8 mouse cellular contexts compared by ENCODE assay signal in genomic region chr12:77780885-77781698, GRCm38 (mm10).
DNase-seq lines count a peak whose midpoint lies in the region; ATAC-seq and TF ChIP-seq lines count a peak whose summit lies in the region.

No protein-coding gene starts in this region.

- peak; percentile 77 for TF ChIP-seq CTCF in cortical plate, adult 2 months (IDR thresholded peaks at IDR 0.05; ENCODE audit: extremely low read depth, insufficient read depth, low read length)

- TF ChIP-seq POLR2A in cortical plate, adult 2 months (IDR thresholded peaks at IDR 0.05; ENCODE audit: extremely low read depth, insufficient read depth, low read length), result no peak

- DNase-seq in ZHBTc4 (ENCODE audit: low read depth, low spot score), result peak; percentile 85
- peak; percentile 71 for DNase-seq in gastrocnemius, postnatal 25 days
- peak; percentile 89 for DNase-seq in left cerebral cortex, postnatal 14 days (ENCODE audit: low spot score in 2 of 2)
- DNase-seq in midbrain, embryonic 10.5 days (ENCODE audit: low spot score), result peak; percentile 86
- DNase-seq in right cerebral cortex, postnatal 36 days (ENCODE audit: low spot score in 2 of 2), result peak; percentile 71 to 82
- peak; percentile 70 for DNase-seq in yolk sac, embryonic 10.5 days (ENCODE audit: low spot score)

- 0 out of 2 replicates have a peak overlapping the region, but pooled peaks have one; percentile 21 for H3K27ac ChIP-seq in cortical plate, adult 2 months (ENCODE audit: insufficient read depth, low read length)
- H3K27ac ChIP-seq in intestine, embryonic 15.5 days, result no peak overlapping the region
- H3K27ac ChIP-seq in midbrain, embryonic 10.5 days (replicated peaks), result peak overlapping the region; percentile 78

- peak overlapping the region; percentile 11; the same call in 1 of the 2 replicates for H3K9ac ChIP-seq in intestine, embryonic 15.5 days

- H3K4me1 ChIP-seq in cortical plate, adult 2 months (ENCODE audit: control insufficient read depth, insufficient read depth, low read length), result peaks cover 2% of the 10 kb centered on the region
- no peaks in the 10 kb centered on the region for H3K4me1 ChIP-seq in intestine, embryonic 15.5 days (replicated peaks)
- H3K4me1 ChIP-seq in midbrain, embryonic 10.5 days, result peaks cover 36% of the 10 kb centered on the region

- no peak overlapping the region for H3K4me3 ChIP-seq in cortical plate, adult 2 months (ENCODE audit: insufficient read depth, low read length)
- peak overlapping the region; percentile 10; the same call in 1 of the 2 replicates for H3K4me3 ChIP-seq in intestine, embryonic 15.5 days (replicated peaks)
- H3K4me3 ChIP-seq in midbrain, embryonic 10.5 days, result peak overlapping the region; percentile 49

- H3K36me3 ChIP-seq in intestine, embryonic 15.5 days, result no peaks in the 10 kb centered on the region
- H3K36me3 ChIP-seq in midbrain, embryonic 10.5 days, result no peaks in the 10 kb centered on the region

- ATAC-seq in intestine, embryonic 15.5 days, result peak; percentile 84

- H3K4me2 ChIP-seq in intestine, embryonic 15.5 days (replicated peaks), result peak overlapping the region; percentile 44

- intact Hi-C loops in left cerebral cortex, postnatal 14 days (cut with DNase I), result loop anchor here (10.0 kb wide), 4 partner anchors 106 to 776 kb away; no protein-coding TSS in a partner anchor

- WGBS in intestine, embryonic 15.5 days, result 27% methylated on average over 20 of the region's 20 CpGs
- 39% methylated on average over 20 of the region's 20 CpGs for WGBS in midbrain, embryonic 10.5 days

- H3K9me3 ChIP-seq in intestine, embryonic 15.5 days, result no peaks in the 10 kb centered on the region
- no peaks in the 10 kb centered on the region for H3K9me3 ChIP-seq in midbrain, embryonic 10.5 days (replicated peaks)

- H3K27me3 ChIP-seq in intestine, embryonic 15.5 days (replicated peaks), result no peaks in the 10 kb centered on the region
- H3K27me3 ChIP-seq in midbrain, embryonic 10.5 days (ENCODE audit: low read depth, poor library complexity, severe bottlenecking), result peaks cover 9% of the 10 kb centered on the region; the same call in 1 of the 2 replicates
